Mouse (Mus musculus): ENCODE measurements at regions not wholly inside any gene's neighbourhood (a gene's known extent, or its start where the extent isn't known, plus 50 kb on each side); places are given as distances from the start of the nearest gene placed in this dataset.

DNA sequence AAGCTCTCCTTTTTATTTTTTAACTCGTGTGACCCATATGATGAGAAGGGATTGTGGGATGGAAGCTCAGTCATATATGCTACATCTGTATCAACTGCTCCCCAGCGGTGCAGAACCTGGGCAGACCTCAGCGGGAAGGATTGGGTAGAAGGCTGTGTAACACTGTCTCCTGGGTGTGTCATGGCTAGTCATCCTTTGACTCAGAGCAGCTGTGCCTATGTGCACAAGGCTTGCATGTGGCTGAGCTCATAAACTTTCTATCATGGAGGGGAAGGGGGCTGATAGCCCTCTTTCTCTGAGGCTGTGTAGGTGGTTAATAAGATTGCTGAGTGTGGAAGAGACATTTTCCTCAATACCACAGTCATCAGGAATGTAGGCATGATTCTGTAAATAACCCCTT lies 396.9 kb upstream of the Tbx3 start:
- no peak for DNase-seq (ENCODE audit: low read depth in 3 of 3, low spot score in 3 of 3)
- no peaks in the 10 kb centered on the region for H3K4me1 ChIP-seq (replicated peaks; ENCODE audit: control insufficient read depth in 2 of 2, insufficient read depth in 2 of 2, low read length in 1 of 2)
- H3K27ac ChIP-seq, result no peak overlapping the region
- no peak overlapping the region for H3K9ac ChIP-seq (replicated peaks)
- no peaks in the 10 kb centered on the region for H3K9me3 ChIP-seq (ENCODE audit: control insufficient read depth, low read length)
- ATAC-seq (ENCODE audit: insufficient read depth), result no peak
- H3K4me2 ChIP-seq (ENCODE audit: low read depth), result no peak overlapping the region
- WGBS (ENCODE audit: insufficient replicate concordance), result 65% methylated on average over 3 of the region's 3 CpGs
- H3K36me3 ChIP-seq (replicated peaks; ENCODE audit: control insufficient read depth, insufficient read depth, low read depth), result no peaks in the 10 kb centered on the region
- no peak overlapping the region for H3K4me3 ChIP-seq (ENCODE audit: insufficient read depth in 1 of 2, low read depth in 2 of 2, low read length in 2 of 2)
- no peaks in the 10 kb centered on the region for H3K27me3 ChIP-seq (ENCODE audit: control insufficient read depth, insufficient read depth, low read length)
- no peak for TF ChIP-seq CTCF (IDR thresholded peaks at IDR 0.05; ENCODE audit: low read depth)
- no peak for TF ChIP-seq EP300 (IDR thresholded peaks at IDR 0.05; ENCODE audit: low read depth)

DNA sequence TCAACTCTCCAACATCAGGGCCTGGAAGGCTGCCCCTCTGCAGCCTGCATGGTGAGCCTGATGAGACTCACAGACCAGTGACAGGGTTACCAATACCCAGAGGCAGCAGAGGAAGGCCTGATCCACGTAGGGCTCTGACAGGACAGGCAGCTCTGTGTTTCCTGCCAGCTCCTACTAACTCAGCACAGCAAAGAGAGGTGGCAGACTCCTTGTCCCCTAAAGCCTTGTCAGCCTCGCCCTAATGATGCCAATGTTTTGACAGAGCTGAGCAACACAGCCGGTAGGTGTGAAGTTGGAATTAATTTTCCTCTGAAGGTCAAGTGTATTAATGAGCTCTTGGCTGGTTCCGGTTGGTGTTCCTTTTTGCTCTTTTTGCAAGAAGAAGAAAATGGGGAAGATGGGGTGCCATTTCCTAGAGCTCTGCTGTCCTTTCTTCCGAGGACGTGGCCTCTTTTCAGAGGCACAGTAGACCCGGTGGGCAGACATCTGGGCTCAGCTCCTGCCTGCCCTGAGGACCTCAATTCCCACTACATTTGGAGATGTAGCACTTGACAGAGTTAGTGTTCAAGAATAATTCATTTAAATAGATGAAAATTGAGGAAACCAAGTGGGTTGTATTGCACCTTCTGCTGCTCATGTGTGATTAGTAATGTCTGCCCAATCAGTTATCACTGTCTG lies 395.5 kb upstream of the Tbx3 start:
- Histone ChIP-seq H3K36me3 (replicated peaks; ENCODE audit: control insufficient read depth, insufficient read depth, low read depth) (no peaks in the 10 kb centered on the region), H3K27me3 (ENCODE audit: control insufficient read depth, insufficient read depth, low read length) (no peaks in the 10 kb centered on the region), H3K4me2 (ENCODE audit: low read depth) (no peak overlapping the region), H3K4me3 (ENCODE audit: insufficient read depth in 1 of 2, low read depth in 2 of 2, low read length in 2 of 2) (no peak overlapping the region), H3K27ac (no peak overlapping the region), H3K9ac (replicated peaks) (no peak overlapping the region), H3K9me3 (ENCODE audit: control insufficient read depth, low read length) (no peaks in the 10 kb centered on the region), H3K4me1 (replicated peaks; ENCODE audit: control insufficient read depth in 2 of 2, insufficient read depth in 2 of 2, low read length in 1 of 2) (no peaks in the 10 kb centered on the region)
- DNase-seq (ENCODE audit: low read depth in 3 of 3, low spot score in 3 of 3), result no peak
- WGBS (ENCODE audit: insufficient replicate concordance), result 56% methylated on average over 7 of the region's 7 CpGs
- TF ChIP-seq EP300 (IDR thresholded peaks at IDR 0.05; ENCODE audit: low read depth), result no peak
- ATAC-seq (ENCODE audit: insufficient read depth), result no peak

DNA sequence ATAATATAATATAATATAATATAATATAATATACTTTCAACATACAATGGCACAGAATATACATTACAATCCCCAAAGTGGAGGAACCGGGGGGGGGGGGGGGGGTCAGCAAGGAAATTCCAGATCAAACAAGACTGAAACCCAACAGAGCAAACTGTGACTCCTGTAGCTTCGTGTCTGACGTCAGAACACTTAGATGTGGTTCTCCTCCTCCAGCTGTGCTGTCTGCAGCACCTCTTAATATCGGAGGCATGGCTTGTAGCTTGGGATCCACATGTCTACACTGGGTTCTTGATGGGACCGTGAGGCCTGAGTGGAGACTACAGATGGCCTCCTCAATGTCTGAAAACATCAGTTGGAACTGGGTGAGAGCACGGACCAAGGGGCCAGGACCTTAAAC lies 390.3 kb upstream of the Tbx3 start:
- TF ChIP-seq EP300 (IDR thresholded peaks at IDR 0.05; ENCODE audit: low read depth) (no peak), CTCF (IDR thresholded peaks at IDR 0.05; ENCODE audit: low read depth) (no peak)
- Histone ChIP-seq H3K9me3 (ENCODE audit: control insufficient read depth, low read length) (no peaks in the 10 kb centered on the region), H3K4me2 (ENCODE audit: low read depth) (no peak overlapping the region), H3K27me3 (ENCODE audit: control insufficient read depth, insufficient read depth, low read length) (no peaks in the 10 kb centered on the region), H3K27ac (no peak overlapping the region), H3K4me1 (replicated peaks; ENCODE audit: control insufficient read depth in 2 of 2, insufficient read depth in 2 of 2, low read length in 1 of 2) (no peaks in the 10 kb centered on the region), H3K9ac (replicated peaks) (no peak overlapping the region), H3K4me3 (ENCODE audit: insufficient read depth in 1 of 2, low read depth in 2 of 2, low read length in 2 of 2) (no peak overlapping the region), H3K36me3 (replicated peaks; ENCODE audit: control insufficient read depth, insufficient read depth, low read depth) (no peaks in the 10 kb centered on the region)
- ATAC-seq (ENCODE audit: insufficient read depth), result no peak
- 60% methylated on average over 6 of the region's 6 CpGs for WGBS (ENCODE audit: insufficient replicate concordance)
- no peak for DNase-seq (ENCODE audit: low read depth in 3 of 3, low spot score in 3 of 3)

DNA sequence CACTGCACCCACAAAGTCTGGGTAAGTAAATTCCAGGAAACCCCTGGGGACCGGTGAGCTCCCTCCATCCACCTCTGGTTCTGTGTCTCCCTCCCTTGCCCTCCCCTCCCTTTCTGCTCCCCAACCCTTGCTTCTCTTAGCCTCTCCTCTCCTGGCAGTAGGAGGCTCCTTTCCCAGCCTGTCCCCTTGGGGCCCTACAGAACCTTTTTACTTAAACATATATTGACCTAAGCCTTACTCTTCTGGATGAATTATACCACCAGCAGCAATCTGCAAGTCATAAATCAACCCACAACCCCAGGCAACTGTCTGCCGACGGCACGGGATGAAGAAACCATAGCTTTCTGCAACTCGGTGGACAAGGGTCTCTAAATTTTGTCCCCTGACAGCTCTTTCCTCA lies 380.7 kb upstream of the Tbx3 start:
- no peak for ATAC-seq (ENCODE audit: insufficient read depth)
- Histone ChIP-seq H3K4me2 (ENCODE audit: low read depth) (no peak overlapping the region), H3K4me1 (replicated peaks; ENCODE audit: control insufficient read depth in 2 of 2, insufficient read depth in 2 of 2, low read length in 1 of 2) (no peaks in the 10 kb centered on the region), H3K9me3 (ENCODE audit: control insufficient read depth, low read length) (no peaks in the 10 kb centered on the region), H3K27me3 (ENCODE audit: control insufficient read depth, insufficient read depth, low read length) (no peaks in the 10 kb centered on the region), H3K36me3 (replicated peaks; ENCODE audit: control insufficient read depth, insufficient read depth, low read depth) (no peaks in the 10 kb centered on the region), H3K4me3 (ENCODE audit: insufficient read depth in 1 of 2, low read depth in 2 of 2, low read length in 2 of 2) (no peak overlapping the region), H3K9ac (replicated peaks) (no peak overlapping the region), H3K27ac (no peak overlapping the region)
- no peak for DNase-seq (ENCODE audit: low read depth in 3 of 3, low spot score in 3 of 3)
- TF ChIP-seq CTCF (IDR thresholded peaks at IDR 0.05; ENCODE audit: low read depth) (no peak), EP300 (IDR thresholded peaks at IDR 0.05; ENCODE audit: low read depth) (no peak)
- WGBS (ENCODE audit: insufficient replicate concordance), result 47% methylated on average over 5 of the region's 5 CpGs

DNA sequence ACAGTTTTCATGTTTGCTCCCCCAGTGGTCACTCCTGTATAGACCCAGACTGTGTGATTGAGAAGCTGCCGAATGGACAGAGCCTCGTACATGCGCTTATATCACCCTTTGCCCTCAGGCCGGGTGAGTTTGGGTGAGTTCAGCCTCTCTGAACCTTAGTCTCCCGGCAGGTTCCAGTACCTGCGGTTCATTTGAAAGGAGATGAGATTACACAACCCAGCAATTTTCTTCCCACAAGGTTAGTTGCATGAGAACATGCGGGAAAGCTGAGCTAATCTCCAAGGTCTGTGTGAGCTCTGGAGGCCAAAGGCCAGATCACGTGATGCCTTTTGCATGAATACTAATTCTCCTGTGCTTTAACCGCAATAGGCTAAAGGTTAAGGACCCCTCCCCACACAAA lies 378.1 kb upstream of the Tbx3 start:
- TF ChIP-seq EP300 (IDR thresholded peaks at IDR 0.05; ENCODE audit: low read depth), result no peak
- no peaks in the 10 kb centered on the region for H3K27me3 ChIP-seq (ENCODE audit: control insufficient read depth, insufficient read depth, low read length)
- 0 out of 2 replicates have a peak, but pooled peaks have one; percentile 23 for ATAC-seq (ENCODE audit: insufficient read depth)
- no peaks in the 10 kb centered on the region for H3K4me1 ChIP-seq (replicated peaks; ENCODE audit: control insufficient read depth in 2 of 2, insufficient read depth in 2 of 2, low read length in 1 of 2)
- no peak overlapping the region for H3K4me3 ChIP-seq (ENCODE audit: insufficient read depth in 1 of 2, low read depth in 2 of 2, low read length in 2 of 2)
- H3K36me3 ChIP-seq (replicated peaks; ENCODE audit: control insufficient read depth, insufficient read depth, low read depth), result no peaks in the 10 kb centered on the region
- no peak overlapping the region for H3K9ac ChIP-seq (replicated peaks)
- DNase-seq (ENCODE audit: low read depth in 3 of 3, low spot score in 3 of 3), result peak in 2 of 3 experiments; percentile 3 to 10
- H3K4me2 ChIP-seq (ENCODE audit: low read depth), result no peak overlapping the region
- no peak overlapping the region for H3K27ac ChIP-seq
- H3K9me3 ChIP-seq (ENCODE audit: control insufficient read depth, low read length), result no peaks in the 10 kb centered on the region
- WGBS (ENCODE audit: insufficient replicate concordance), result 50% methylated on average over 9 of the region's 9 CpGs
